Mouse (Mus musculus) midbrain, embryonic 15.5 days (tissue): ENCODE results near the gene Oxt. TPM values are rescaled to one million over a fixed set of nuclear protein-coding genes. Genes with fewer than 3 reads are reported as not detected.
"Not testable (repeated sequence)": the region's sequence is repeated elsewhere in the genome, so short reads cannot be mapped to it uniquely, and the experiment has no call there.

Experiments used
- ATAC-seq: fragments of 200-750 bp; cut with Nextera tagmentation; replicated peaks from 2 replicates; pipeline ENCODE4 v1.8.0; 2017; ENCODE audit warnings: moderate TSS enrichment
- H3K27ac ChIP-seq: fragments of 300-500 bp; sonication (generic); 2 replicates; pipeline ENCODE4 v1.5.1; 2015; ENCODE audit warnings: mild to moderate bottlenecking, inconsistent platforms
- H3K27me3 ChIP-seq: fragments of 300-500 bp; sonication (generic); replicated peaks from 2 replicates; pipeline ENCODE4 v1.6.1; 2015; ENCODE audit warnings: inconsistent platforms
- H3K36me3 ChIP-seq: fragments of 300-500 bp; sonication (generic); replicated peaks from 2 replicates; pipeline ENCODE4 v1.6.1; 2015; ENCODE audit warnings: inconsistent platforms
- H3K4me1 ChIP-seq: fragments of 300-500 bp; sonication (generic); 2 replicates; pipeline ENCODE4 v1.6.1; 2015; ENCODE audit warnings: inconsistent platforms
- H3K4me2 ChIP-seq: fragments of 300-500 bp; sonication (generic); 2 replicates; pipeline ENCODE4 v1.6.1; 2015; ENCODE audit warnings: inconsistent platforms, mild to moderate bottlenecking, moderate library complexity
- H3K4me3 ChIP-seq: fragments of 300-500 bp; sonication (generic); 2 replicates; pipeline ENCODE4 v1.5.1; 2015; ENCODE audit warnings: mild to moderate bottlenecking, inconsistent platforms
- H3K9ac ChIP-seq: fragments of 300-500 bp; sonication (generic); 2 replicates; pipeline ENCODE4 v1.6.1; 2015; ENCODE audit warnings: mild to moderate bottlenecking, inconsistent platforms
- H3K9me3 ChIP-seq: fragments of 300-500 bp; sonication (generic); 2 replicates; pipeline ENCODE4 v1.6.1; 2016; ENCODE audit warnings: inconsistent platforms
- WGBS: fragments of 180-500 bp; shearing (Covaris S2); methylation state at CpG from one replicate; pipeline ENCODE4 v1.1.7; 2015; ENCODE audit warnings: mixed read lengths; 5-methylcytosine and 5-hydroxymethylcytosine counted together
- polyA plus RNA-seq: library from polyadenylated mRNA; unstranded; fragments of >200 nt; fragmentation: Nextera tagmentation; extraction: Ambion mirVana; gene quantifications from 2 replicates; pipeline ENCODE4 v1.2.1, GENCODE M21; 2015

Oxt gene
- polyA plus RNA-seq, 1 experiment from 2014 or later, result 0.86 TPM

DNA sequence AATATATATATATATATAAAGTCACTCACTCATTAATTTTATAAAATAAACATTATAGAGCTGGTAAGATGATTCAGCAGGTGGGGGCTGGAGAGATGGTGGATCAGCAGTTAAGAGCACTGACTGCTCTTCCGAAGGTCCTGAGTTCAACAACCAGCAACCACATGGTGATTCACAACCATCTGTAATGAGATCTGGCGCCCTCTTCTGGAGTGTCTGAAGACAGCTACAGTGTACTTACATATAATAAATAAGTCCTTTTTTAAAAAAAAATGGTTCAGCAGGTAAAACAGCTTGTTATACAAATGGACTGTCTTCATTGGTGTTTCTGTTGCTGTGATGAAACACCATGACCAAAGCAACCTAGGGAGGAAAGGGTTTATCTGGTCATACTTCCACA lies 18.0 kb upstream of the Oxt start:
- Histone ChIP-seq H3K36me3 (peaks cover 22% of the 10 kb centered on the region), H3K4me1 (peaks cover 4% of the 10 kb centered on the region), H3K27me3 (no peaks in the 10 kb centered on the region), H3K27ac (no peak overlapping the region), H3K9ac (no peak overlapping the region), H3K9me3 (no peaks in the 10 kb centered on the region), H3K4me3 (no peak overlapping the region), H3K4me2 (no peak overlapping the region)
- WGBS, result 70% methylated on average over 2 of the region's 2 CpGs
- no peak for ATAC-seq

DNA sequence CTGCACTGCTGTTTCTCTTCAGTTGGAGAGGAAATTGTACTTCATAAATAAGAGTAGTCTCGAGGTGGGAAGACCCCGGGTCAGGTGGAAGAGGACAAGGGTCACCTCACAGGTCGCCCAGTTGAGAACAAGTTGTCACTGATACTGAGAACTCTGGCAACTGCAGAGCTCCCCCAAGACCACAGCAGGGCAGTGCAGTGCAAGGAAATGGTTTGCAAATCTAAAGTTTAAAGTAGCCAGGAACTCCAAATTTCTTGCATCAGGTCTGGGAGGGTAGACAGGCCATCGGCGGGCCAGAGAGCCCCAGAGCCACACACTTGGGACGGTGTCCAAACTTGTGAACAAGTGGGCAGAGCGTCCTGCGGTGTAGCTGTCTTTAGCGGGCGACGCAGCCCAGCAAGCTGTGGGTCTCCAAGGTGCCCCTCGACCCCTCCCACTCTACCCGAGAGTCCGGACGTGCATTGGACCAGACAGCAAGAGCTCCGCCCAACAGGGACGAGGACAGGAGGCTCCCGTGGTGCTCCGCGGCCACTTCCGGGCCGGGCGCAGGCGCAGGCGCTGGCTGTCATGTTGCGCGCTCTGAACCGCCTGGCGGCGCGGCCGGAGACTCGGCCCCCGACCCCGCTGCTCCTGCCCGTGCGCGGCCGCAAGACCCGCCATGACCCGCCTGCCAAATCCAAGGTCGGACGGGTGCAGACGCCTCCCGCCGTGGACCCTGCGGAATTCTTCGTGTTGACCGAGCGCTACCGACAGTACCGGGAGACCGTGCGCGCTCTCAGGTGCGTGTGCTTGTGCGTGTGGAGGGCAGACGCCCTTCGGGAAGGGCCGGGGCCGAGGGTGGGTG lies 12.5 kb upstream of the Oxt start, which contains the start of gene Mrps26:
TSS of gene Mrps26 (plus strand) at position 531 of the 844 bp plus-strand sequence.
- Histone ChIP-seq H3K4me3 (peak within 1 kb of the TSS; percentile 83), H3K27me3 (no peaks in the 10 kb centered on the region), H3K9me3 (no peaks in the 10 kb centered on the region), H3K36me3 (peaks cover 5% of the 10 kb centered on the region; the same call in 1 of the 2 replicates), H3K4me2 (peak within 1 kb of the TSS; percentile 81), H3K4me1 (peaks cover 23% of the 10 kb centered on the region), H3K9ac (peak within 1 kb of the TSS; percentile 93), H3K27ac (peak within 1 kb of the TSS; percentile 74)
- WGBS, result under 1% methylated on average over 61 of the region's 61 CpGs
- peak; percentile 99 for ATAC-seq

DNA sequence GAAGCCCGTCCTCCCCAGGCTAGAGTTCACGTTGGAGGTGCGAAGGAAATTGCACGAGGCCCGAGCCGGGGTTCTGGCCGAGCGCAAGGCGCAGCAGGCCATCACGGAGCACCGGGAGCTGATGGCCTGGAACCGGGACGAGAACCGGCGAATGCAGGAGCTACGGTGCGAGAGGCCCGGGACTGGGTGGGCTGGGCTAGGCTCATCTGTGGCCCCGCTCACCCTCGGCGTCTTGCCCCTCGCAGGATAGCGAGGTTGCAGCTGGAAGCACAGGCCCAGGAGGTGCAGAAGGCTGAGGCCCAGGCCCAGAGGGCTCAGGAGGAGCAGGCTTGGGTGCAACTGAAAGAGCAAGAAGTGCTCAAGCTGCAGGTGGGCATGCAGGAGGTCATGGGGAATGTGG lies 11.9 kb upstream of the Oxt start:
- peak overlapping the region; percentile 93 for H3K9ac ChIP-seq
- H3K4me3 ChIP-seq, result peak overlapping the region; percentile 83
- H3K27me3 ChIP-seq, result no peaks in the 10 kb centered on the region
- peak overlapping the region; percentile 81 for H3K4me2 ChIP-seq
- peaks cover 23% of the 10 kb centered on the region for H3K4me1 ChIP-seq
- under 1% methylated on average over 23 of the region's 23 CpGs for WGBS
- peaks cover 5% of the 10 kb centered on the region; the same call in 1 of the 2 replicates for H3K36me3 ChIP-seq
- ATAC-seq, result no peak
- peak overlapping the region; percentile 64 for H3K27ac ChIP-seq
- H3K9me3 ChIP-seq, result no peaks in the 10 kb centered on the region

GRCm38 (mm10) chr2:130564983-130565382 lies 11.0 kb upstream of the Oxt start:
- no peaks in the 10 kb centered on the region for H3K27me3 ChIP-seq
- no peaks in the 10 kb centered on the region for H3K9me3 ChIP-seq
- H3K4me2 ChIP-seq, result peak overlapping the region; percentile 81
- peaks cover 23% of the 10 kb centered on the region for H3K4me1 ChIP-seq
- H3K9ac ChIP-seq, result no peak overlapping the region
- no peak for ATAC-seq
- no peak overlapping the region for H3K27ac ChIP-seq
- H3K4me3 ChIP-seq, result peak overlapping the region; percentile 83
- H3K36me3 ChIP-seq, result peaks cover 5% of the 10 kb centered on the region; the same call in 1 of the 2 replicates
- WGBS, result 84% methylated on average over 8 of the region's 8 CpGs

GRCm38 (mm10) chr2:130568921-130569320 lies 7.1 kb upstream of the Oxt start:
- H3K9ac ChIP-seq, result no peak overlapping the region
- WGBS, result 78% methylated on average over 4 of the region's 4 CpGs
- peaks cover 5% of the 10 kb centered on the region; the same call in 1 of the 2 replicates for H3K36me3 ChIP-seq

DNA sequence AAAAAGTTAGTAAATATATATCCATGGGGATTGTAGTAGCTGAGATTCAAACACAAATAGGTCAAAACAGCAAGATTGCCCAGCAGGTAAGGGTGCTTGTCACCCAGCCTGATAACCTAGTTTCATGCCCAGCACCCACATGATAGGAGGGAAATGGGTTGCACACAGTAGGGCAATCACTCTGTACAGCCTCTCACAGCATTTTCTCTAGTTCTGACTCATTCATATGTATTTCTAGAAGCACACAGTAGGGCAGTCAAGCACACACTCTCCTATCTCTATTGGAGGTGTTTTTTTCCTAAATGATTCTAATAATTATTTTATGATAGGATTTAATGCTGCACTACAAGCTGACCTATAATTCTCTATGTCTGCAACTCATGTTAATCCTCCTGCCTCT lies 6.0 kb upstream of the Oxt start:
- H3K9ac ChIP-seq, result no peak overlapping the region
- no peak overlapping the region for H3K27ac ChIP-seq
- peaks cover 5% of the 10 kb centered on the region; the same call in 1 of the 2 replicates for H3K36me3 ChIP-seq
- H3K4me3 ChIP-seq, result no peak overlapping the region
- ATAC-seq, result no peak
- no peak overlapping the region for H3K4me2 ChIP-seq
- H3K9me3 ChIP-seq, result no peaks in the 10 kb centered on the region
- peaks cover 7% of the 10 kb centered on the region for H3K4me1 ChIP-seq
- H3K27me3 ChIP-seq, result peaks cover 9% of the 10 kb centered on the region; the same call in 1 of the 2 replicates

More at GRCm38 (mm10) chr2:130568921-130569320, 7.1 kb upstream of the Oxt start:
- H3K9me3 ChIP-seq, result no peaks in the 10 kb centered on the region
- H3K4me3 ChIP-seq, result no peak overlapping the region
- H3K27ac ChIP-seq, result no peak overlapping the region
- peaks cover 16% of the 10 kb centered on the region for H3K4me1 ChIP-seq
- no peak overlapping the region for H3K4me2 ChIP-seq
- no peak for ATAC-seq
- H3K27me3 ChIP-seq, result 0 out of 2 replicates have a peak, but pooled peaks cover 4% of the 10 kb centered on the region

- peaks cover 58% of the 10 kb centered on the region for H3K27me3 ChIP-seq
- ATAC-seq, result no peak
- H3K9ac ChIP-seq, result no peak overlapping the region
- no peak overlapping the region for H3K27ac ChIP-seq
- H3K4me2 ChIP-seq, result no peak overlapping the region
- WGBS, result 83% methylated on average over 5 of the region's 5 CpGs
- H3K4me3 ChIP-seq, result no peak overlapping the region
- peaks cover 7% of the 10 kb centered on the region; the same call in 1 of the 2 replicates for H3K4me1 ChIP-seq
- H3K36me3 ChIP-seq, result no peaks in the 10 kb centered on the region
- no peaks in the 10 kb centered on the region for H3K9me3 ChIP-seq
Observed at GRCm38 (mm10) chr2:130574960-130575359, 1.0 kb upstream of the Oxt start.

DNA sequence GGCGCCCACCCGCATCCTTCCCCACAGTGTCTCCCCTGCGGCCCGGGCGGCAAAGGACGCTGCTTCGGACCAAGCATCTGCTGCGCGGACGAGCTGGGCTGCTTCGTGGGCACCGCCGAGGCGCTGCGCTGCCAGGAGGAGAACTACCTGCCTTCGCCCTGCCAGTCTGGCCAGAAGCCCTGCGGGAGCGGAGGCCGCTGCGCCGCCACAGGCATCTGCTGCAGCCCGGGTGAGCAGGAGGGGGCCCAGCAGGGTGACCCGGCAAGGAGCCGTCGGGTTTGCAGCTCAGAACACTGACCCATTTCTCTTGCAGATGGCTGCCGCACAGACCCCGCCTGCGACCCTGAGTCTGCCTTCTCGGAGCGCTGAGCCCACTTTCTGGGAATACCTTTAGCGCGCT lies 591 bp downstream of the Oxt start:
- under 1% methylated on average over 32 of the region's 32 CpGs for WGBS
- H3K27me3 ChIP-seq, result peaks cover 74% of the 10 kb centered on the region
- 0 out of 2 replicates have a peak overlapping the region, but pooled peaks have one; percentile 16 for H3K9ac ChIP-seq
- peak overlapping the region; percentile 26 for H3K4me3 ChIP-seq
- not testable (repeated sequence) for H3K9me3 ChIP-seq, H3K27ac ChIP-seq, H3K36me3 ChIP-seq, ATAC-seq
- peaks cover 17% of the 10 kb centered on the region; the same call in 1 of the 2 replicates for H3K4me1 ChIP-seq
- H3K4me2 ChIP-seq, result peak overlapping the region; percentile 50

- no peak overlapping the region for H3K27ac ChIP-seq
- peak overlapping the region; percentile 50; the same call in 1 of the 2 replicates for H3K4me2 ChIP-seq
- H3K36me3 ChIP-seq, result no peaks in the 10 kb centered on the region
- ATAC-seq, result no peak
- H3K4me3 ChIP-seq, result no peak overlapping the region
- no peaks in the 10 kb centered on the region for H3K9me3 ChIP-seq
- H3K9ac ChIP-seq, result no peak overlapping the region
- WGBS, result 5% methylated on average over 9 of the region's 9 CpGs
- H3K4me1 ChIP-seq, result peaks cover 17% of the 10 kb centered on the region; the same call in 1 of the 2 replicates
- peaks cover 78% of the 10 kb centered on the region for H3K27me3 ChIP-seq
Observed at GRCm38 (mm10) chr2:130577021-130577420, 1.0 kb downstream of the Oxt start.

DNA sequence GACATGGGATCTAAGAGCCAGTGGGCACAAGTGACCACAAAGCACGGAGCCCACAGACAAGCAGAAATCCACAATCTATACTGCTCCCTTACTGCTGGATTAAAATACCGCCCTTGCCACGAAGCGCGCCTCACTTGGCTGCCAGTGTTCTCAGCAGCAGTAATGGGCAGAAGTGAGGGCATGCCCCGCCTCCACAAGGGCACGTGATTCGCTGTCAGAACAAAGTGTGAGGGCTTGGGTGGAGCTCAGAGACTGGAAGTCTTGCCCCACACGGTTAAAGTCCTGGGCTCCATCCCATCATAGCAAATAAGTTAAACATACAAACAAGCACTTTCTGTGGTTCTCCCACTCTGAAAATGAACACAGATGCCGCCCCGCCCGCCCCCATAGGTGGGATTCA lies 1.7 kb downstream of the Oxt start:
- no peak overlapping the region for H3K4me3 ChIP-seq
- ATAC-seq, result 0 out of 2 replicates have a peak, but pooled peaks have one; percentile 7
- H3K9ac ChIP-seq, result no peak overlapping the region
- H3K9me3 ChIP-seq, result no peaks in the 10 kb centered on the region
- peaks cover 84% of the 10 kb centered on the region for H3K27me3 ChIP-seq
- WGBS, result 5% methylated on average over 12 of the region's 12 CpGs
- H3K4me2 ChIP-seq, result no peak overlapping the region
- H3K27ac ChIP-seq, result no peak overlapping the region
- peaks cover 17% of the 10 kb centered on the region; the same call in 1 of the 2 replicates for H3K4me1 ChIP-seq
- H3K36me3 ChIP-seq, result no peaks in the 10 kb centered on the region

DNA sequence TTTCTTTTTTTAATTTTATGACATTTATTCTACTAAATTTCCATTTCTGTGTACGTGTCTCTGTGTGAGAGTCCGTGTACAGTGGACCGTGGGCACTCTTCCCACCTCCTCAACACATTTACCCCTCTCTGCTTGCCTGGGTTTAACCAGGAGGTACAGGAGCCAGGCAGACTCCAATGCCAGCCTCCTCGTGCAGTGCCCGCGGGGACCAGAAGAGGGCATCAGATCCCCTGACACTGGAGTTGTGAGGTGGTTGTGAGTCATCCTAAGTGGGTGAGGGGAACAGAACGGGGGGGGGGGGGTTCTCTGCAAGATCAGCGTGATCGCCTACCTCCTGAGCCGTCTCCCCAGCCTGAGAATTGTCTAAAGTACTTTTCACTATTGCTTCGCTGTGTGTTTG lies 2.2 kb downstream of the Oxt start:
- Histone ChIP-seq H3K27ac (no peak overlapping the region), H3K9me3 (no peaks in the 10 kb centered on the region), H3K4me3 (no peak overlapping the region), H3K4me1 (peaks cover 17% of the 10 kb centered on the region; the same call in 1 of the 2 replicates), H3K27me3 (peaks cover 88% of the 10 kb centered on the region), H3K4me2 (no peak overlapping the region), H3K9ac (no peak overlapping the region), H3K36me3 (no peaks in the 10 kb centered on the region)
- WGBS, result 7% methylated on average over 11 of the region's 11 CpGs
- ATAC-seq, result no peak

DNA sequence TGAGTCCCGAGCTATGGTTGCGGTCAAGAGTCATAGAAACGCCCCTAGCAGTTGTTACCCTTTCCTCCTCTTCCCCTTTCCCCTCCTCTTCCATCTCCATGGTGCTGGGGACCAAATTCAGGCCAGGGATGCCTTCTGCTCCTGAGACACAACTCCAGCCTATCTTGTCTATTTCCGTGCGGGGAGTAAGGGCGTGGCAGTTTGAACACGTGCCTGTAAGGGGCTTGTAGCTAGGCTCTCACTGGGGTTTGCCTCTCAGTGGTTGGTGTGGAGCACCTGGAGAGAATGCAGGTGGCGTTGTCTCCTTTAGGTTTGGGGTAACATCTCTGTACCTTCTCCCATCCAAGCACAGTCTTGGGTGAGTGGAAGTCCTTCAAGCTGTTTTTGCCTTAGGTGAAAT lies 3.8 kb downstream of the Oxt start:
- H3K27me3 ChIP-seq, result peaks cover 81% of the 10 kb centered on the region
- H3K4me3 ChIP-seq, result no peak overlapping the region
- H3K9me3 ChIP-seq, result no peaks in the 10 kb centered on the region
- WGBS, result 6% methylated on average over 8 of the region's 8 CpGs
- no peaks in the 10 kb centered on the region for H3K36me3 ChIP-seq
- ATAC-seq, result no peak
- H3K4me2 ChIP-seq, result no peak overlapping the region
- no peak overlapping the region for H3K27ac ChIP-seq
- H3K9ac ChIP-seq, result no peak overlapping the region
- peaks cover 17% of the 10 kb centered on the region; the same call in 1 of the 2 replicates for H3K4me1 ChIP-seq
